Mouse (Mus musculus): ENCODE data around the gene Tiam1.

Gene Tiam1

GRCm38 (mm10) chr16:89954114-89954513, 189.5 kb downstream of the Tiam1 start:
- DNase-seq (ENCODE audit: low spot score): no peak

GRCm38 (mm10) chr16:89952821-89953220, 190.7 kb downstream of the Tiam1 start:
- no peak for DNase-seq (ENCODE audit: low spot score)

- no peak for DNase-seq (ENCODE audit: low spot score)
Observed at GRCm38 (mm10) chr16:89950754-89951153, 192.8 kb downstream of the Tiam1 start.

- DNase-seq (ENCODE audit: low spot score): no peak
Observed at GRCm38 (mm10) chr16:89950251-89950650, 193.3 kb downstream of the Tiam1 start.

- DNase-seq (ENCODE audit: low spot score): no peak
Observed at GRCm38 (mm10) chr16:89948040-89948439, 195.5 kb downstream of the Tiam1 start.

GRCm38 (mm10) chr16:89946816-89947215, 196.8 kb downstream of the Tiam1 start:
- no peak for DNase-seq (ENCODE audit: low spot score)

- DNase-seq (ENCODE audit: low spot score): no peak
Observed at GRCm38 (mm10) chr16:89944604-89945283, 198.8 kb downstream of the Tiam1 start.

GRCm38 (mm10) chr16:89944050-89944449, 199.5 kb downstream of the Tiam1 start:
- DNase-seq (ENCODE audit: low spot score): no peak

- no peak for DNase-seq (ENCODE audit: low spot score)
Observed at GRCm38 (mm10) chr16:89943267-89943971, 200.2 kb downstream of the Tiam1 start.

GRCm38 (mm10) chr16:89940696-89941095, 202.9 kb downstream of the Tiam1 start:
- no peak for DNase-seq (ENCODE audit: low spot score)

GRCm38 (mm10) chr16:89938277-89938676, 205.3 kb downstream of the Tiam1 start:
- no peak for DNase-seq (ENCODE audit: low spot score)

- DNase-seq (ENCODE audit: low spot score): no peak
Observed at GRCm38 (mm10) chr16:89936571-89936970, 207.0 kb downstream of the Tiam1 start.

- DNase-seq (ENCODE audit: low spot score): no peak
Observed at GRCm38 (mm10) chr16:89935398-89935797, 208.2 kb downstream of the Tiam1 start.

GRCm38 (mm10) chr16:89934616-89935015, 209.0 kb downstream of the Tiam1 start:
- no peak for DNase-seq (ENCODE audit: low spot score)

- no peak for DNase-seq (ENCODE audit: low spot score)
Observed at GRCm38 (mm10) chr16:89933976-89934375, 209.6 kb downstream of the Tiam1 start.

- DNase-seq (ENCODE audit: low spot score): no peak
Observed at GRCm38 (mm10) chr16:89928611-89929010, 215.0 kb downstream of the Tiam1 start.

GRCm38 (mm10) chr16:89924249-89924890, 219.2 kb downstream of the Tiam1 start:
- DNase-seq (ENCODE audit: low spot score): no peak

GRCm38 (mm10) chr16:89923311-89923710, 220.3 kb downstream of the Tiam1 start:
- DNase-seq (ENCODE audit: low spot score): no peak

GRCm38 (mm10) chr16:89922458-89922857, 221.1 kb downstream of the Tiam1 start:
- DNase-seq (ENCODE audit: low spot score): no peak

- no peak for DNase-seq (ENCODE audit: low spot score)
Observed at GRCm38 (mm10) chr16:89921370-89921769, 222.2 kb downstream of the Tiam1 start.

- no peak for DNase-seq (ENCODE audit: low spot score)
Observed at GRCm38 (mm10) chr16:89920417-89920816, 223.2 kb downstream of the Tiam1 start.

GRCm38 (mm10) chr16:89917404-89917803, 226.2 kb downstream of the Tiam1 start:
- DNase-seq (ENCODE audit: low spot score): no peak

GRCm38 (mm10) chr16:89914946-89915345, 228.6 kb downstream of the Tiam1 start:
- DNase-seq (ENCODE audit: low spot score): no peak

All from ovary, postnatal 14 days (tissue).